Mouse (Mus musculus): ENCODE measurements around the gene Hmcn2. TPM values are rescaled to one million over a fixed set of nuclear protein-coding genes. Genes with fewer than 3 reads are reported as not detected.

Hmcn2 gene
- total and polyA plus RNA-seq, 3 experiments = 1.0 to 5.7 (median 2.1) TPM

- Histone ChIP-seq H3K27me3 (replicated peaks) (peaks cover 89% of the 10 kb centered on the region), H3K9ac (ENCODE audit: insufficient read depth, low read depth) (no peak overlapping the region), H3K27ac (ENCODE audit: insufficient read depth, low read depth) (no peak overlapping the region), H3K4me2 (ENCODE audit: insufficient read depth, low read depth, poor library complexity, severe bottlenecking) (no peak overlapping the region), H3K4me3 (replicated peaks in 1 of 3; ENCODE audit: low read depth in 2 of 3, low read length in 2 of 3, poor library complexity in 1 of 3) (no peak overlapping the region), H3K36me3 (replicated peaks in 1 of 2; ENCODE audit: control insufficient read depth in 1 of 2, insufficient read depth in 1 of 2, low read length in 1 of 2) (no peaks in the 10 kb centered on the region), H3K79me2 (replicated peaks; ENCODE audit: control insufficient read depth, extremely low read depth, insufficient read depth, poor library complexity, severe bottlenecking) (no peaks in the 10 kb centered on the region), H3K4me1 (ENCODE audit: control insufficient read depth in 1 of 2, insufficient read depth in 2 of 2) (no peaks in the 10 kb centered on the region), H3K9me3 (replicated peaks; ENCODE audit: low read length) (no peaks in the 10 kb centered on the region)
- dilution Hi-C loops (cut with MboI; ENCODE audit: extremely low pct_ligation_motif_present, extremely low pct_unique_long_range_greater_than_20kb, low sequenced_read_pairs) (no loop called here), in situ Hi-C loops (cut with MboI; ENCODE audit: low pct_ligation_motif_present, low pct_unique_long_range_greater_than_20kb, low sequenced_read_pairs) (no loop called here)
- no peak for TF ChIP-seq POLR2AphosphoS2 (IDR thresholded peaks at IDR 0.05; ENCODE audit: low read depth, low read length)
- no peak for TF ChIP-seq RCOR1 (conservative IDR thresholded peaks at IDR 0.05; ENCODE audit: low read depth, low read length)
- no peak for TF ChIP-seq ZKSCAN1 (IDR thresholded peaks at IDR 0.05; ENCODE audit: borderline replicate concordance, low read depth, low read length)
- no peak for DNase-seq (ENCODE audit: extremely low read depth)
These were observed 3.9 kb downstream of the Hmcn2 start for GRCm38 (mm10) chr2:31318162-31318561.

- no peak overlapping the region for H3K4me3 ChIP-seq (replicated peaks in 1 of 3; ENCODE audit: low read depth in 2 of 3, low read length in 2 of 3, poor library complexity in 1 of 3)
- H3K9ac ChIP-seq (ENCODE audit: insufficient read depth, low read depth) = no peak overlapping the region
- H3K9me3 ChIP-seq (replicated peaks; ENCODE audit: low read length) = no peaks in the 10 kb centered on the region
- dilution Hi-C loops (cut with MboI; ENCODE audit: extremely low pct_ligation_motif_present, extremely low pct_unique_long_range_greater_than_20kb, low sequenced_read_pairs) (no loop called here), in situ Hi-C loops (cut with MboI; ENCODE audit: low pct_ligation_motif_present, low pct_unique_long_range_greater_than_20kb, low sequenced_read_pairs) (no loop called here)
- no peak overlapping the region for H3K4me2 ChIP-seq (ENCODE audit: insufficient read depth, low read depth, poor library complexity, severe bottlenecking)
- no peak for DNase-seq (ENCODE audit: extremely low read depth)
- peaks cover 89% of the 10 kb centered on the region for H3K27me3 ChIP-seq (replicated peaks)
- H3K79me2 ChIP-seq (replicated peaks; ENCODE audit: control insufficient read depth, extremely low read depth, insufficient read depth, poor library complexity, severe bottlenecking) = no peaks in the 10 kb centered on the region
- H3K27ac ChIP-seq (ENCODE audit: insufficient read depth, low read depth) = no peak overlapping the region
- TF ChIP-seq TCF12 (IDR thresholded peaks at IDR 0.05; ENCODE audit: low read depth, low read length) (no peak), ETS1 (conservative IDR thresholded peaks at IDR 0.05; ENCODE audit: low read depth, low read length) (no peak), CTCF (conservative IDR thresholded peaks at IDR 0.05 in 1 of 2, IDR thresholded peaks at IDR 0.05 in 1 of 2; ENCODE audit: low read depth in 2 of 2, low read length in 2 of 2) (no peak), RCOR1 (conservative IDR thresholded peaks at IDR 0.05; ENCODE audit: low read depth, low read length) (no peak), E2F4 (IDR thresholded peaks at IDR 0.05; ENCODE audit: insufficient replicate concordance, low read depth, low read length) (no peak), POLR2A (IDR thresholded peaks at IDR 0.05; ENCODE audit: low read depth, low read length) (no peak), JUND (conservative IDR thresholded peaks at IDR 0.05; ENCODE audit: low read depth, low read length) (no peak), MXI1 (IDR thresholded peaks at IDR 0.05; ENCODE audit: low read depth, low read length) (no peak), ZC3H11A (IDR thresholded peaks at IDR 0.05; ENCODE audit: low read depth, low read length) (no peak), KAT2A (IDR thresholded peaks at IDR 0.05; ENCODE audit: insufficient replicate concordance, low read length) (no peak)
- H3K36me3 ChIP-seq (replicated peaks in 1 of 2; ENCODE audit: control insufficient read depth in 1 of 2, insufficient read depth in 1 of 2, low read length in 1 of 2) = no peaks in the 10 kb centered on the region
- no peaks in the 10 kb centered on the region for H3K4me1 ChIP-seq (ENCODE audit: control insufficient read depth in 1 of 2, insufficient read depth in 2 of 2)
These were observed 5.0 kb downstream of the Hmcn2 start for GRCm38 (mm10) chr2:31319200-31319599.

- in situ Hi-C loops (cut with MboI; ENCODE audit: low pct_ligation_motif_present, low pct_unique_long_range_greater_than_20kb, low sequenced_read_pairs) = no loop called here
- TF ChIP-seq UBTF (IDR thresholded peaks at IDR 0.05; ENCODE audit: low read depth, low read length) (no peak), MAZ (IDR thresholded peaks at IDR 0.05; ENCODE audit: low read depth, low read length) (no peak), ZNF384 (IDR thresholded peaks at IDR 0.05; ENCODE audit: low read depth, low read length) (no peak), ZC3H11A (IDR thresholded peaks at IDR 0.05; ENCODE audit: low read depth, low read length) (no peak), SIN3A (IDR thresholded peaks at IDR 0.05; ENCODE audit: low read length) (no peak), MYC (IDR thresholded peaks at IDR 0.05; ENCODE audit: low read depth, low read length) (no peak), MEF2A (IDR thresholded peaks at IDR 0.05; ENCODE audit: borderline replicate concordance, low read depth, low read length) (no peak), KAT2A (IDR thresholded peaks at IDR 0.05; ENCODE audit: insufficient replicate concordance, low read length) (no peak), MXI1 (IDR thresholded peaks at IDR 0.05; ENCODE audit: low read depth, low read length) (no peak), IRF4 (IDR thresholded peaks at IDR 0.05; ENCODE audit: low read depth, low read length) (no peak), RAD21 (IDR thresholded peaks at IDR 0.05; ENCODE audit: low read depth, low read length) (no peak), CTCF (conservative IDR thresholded peaks at IDR 0.05 in 1 of 2, IDR thresholded peaks at IDR 0.05 in 1 of 2; ENCODE audit: low read depth in 2 of 2, low read length in 2 of 2) (no peak), RCOR1 (conservative IDR thresholded peaks at IDR 0.05; ENCODE audit: low read depth, low read length) (no peak)
- H3K9ac ChIP-seq (ENCODE audit: insufficient read depth, low read depth) = no peak overlapping the region
- no peaks in the 10 kb centered on the region; a peak in 1 of 4 replicates for H3K4me1 ChIP-seq (ENCODE audit: control insufficient read depth in 1 of 2, insufficient read depth in 2 of 2)
- H3K79me2 ChIP-seq (replicated peaks; ENCODE audit: control insufficient read depth, extremely low read depth, insufficient read depth, poor library complexity, severe bottlenecking) = no peaks in the 10 kb centered on the region
- peaks cover 79% of the 10 kb centered on the region for H3K27me3 ChIP-seq (replicated peaks)
- no peak overlapping the region for H3K4me2 ChIP-seq (ENCODE audit: insufficient read depth, low read depth, poor library complexity, severe bottlenecking)
- no peak for DNase-seq (ENCODE audit: extremely low read depth)
- H3K4me3 ChIP-seq (replicated peaks in 1 of 3; ENCODE audit: low read depth in 2 of 3, low read length in 2 of 3, poor library complexity in 1 of 3) = no peak overlapping the region
- no peaks in the 10 kb centered on the region for H3K9me3 ChIP-seq (replicated peaks; ENCODE audit: low read length)
- no peaks in the 10 kb centered on the region for H3K36me3 ChIP-seq (replicated peaks in 1 of 2; ENCODE audit: control insufficient read depth in 1 of 2, insufficient read depth in 1 of 2, low read length in 1 of 2)
- dilution Hi-C loops (cut with MboI; ENCODE audit: extremely low pct_ligation_motif_present, extremely low pct_unique_long_range_greater_than_20kb, low sequenced_read_pairs) = no loop called here
- H3K27ac ChIP-seq (ENCODE audit: insufficient read depth, low read depth) = no peak overlapping the region
These were observed 13.0 kb downstream of the Hmcn2 start for GRCm38 (mm10) chr2:31327186-31327585.
